Mouse (Mus musculus) CH12.LX (cell line): ENCODE measurements around the gene Cpsf6. TPM values are rescaled to one million over a fixed set of nuclear protein-coding genes. Genes with fewer than 3 reads are reported as not detected.
A peak's percentile ranks its signal among the peaks of the same experiment; 100 is the strongest.
"Not testable (repeated sequence)": the region's sequence is repeated elsewhere in the genome, so short reads cannot be mapped to it uniquely, and the experiment has no call there.

Experiments used
- DNase-seq: peaks from one replicate; pipeline ENCODE4 v3.0.0-alpha.2; 2013; ENCODE audit errors: extremely low read depth
- H3K27ac ChIP-seq: 2 replicates; pipeline ENCODE4 v1.5.1; 2012; ENCODE audit warnings: low read depth, mild to moderate bottlenecking, control low read depth, moderate library complexity; ENCODE audit not compliant: insufficient read depth
- H3K27me3 ChIP-seq: replicated peaks from 2 replicates; pipeline ENCODE3; 2012; ENCODE audit warnings: inconsistent platforms
- H3K36me3 ChIP-seq, 2 experiments: replicated peaks in 1 of 2; 2 replicates each; pipeline versions ENCODE3 to v1.6.1; 2012; ENCODE audit warnings: inconsistent platforms in 1 of 2, low read length in 1 of 2, mild to moderate bottlenecking in 1 of 2, mixed read lengths in 1 of 2, moderate library complexity in 1 of 2; ENCODE audit not compliant: control insufficient read depth in 1 of 2, insufficient read depth in 1 of 2
- H3K4me1 ChIP-seq, 2 experiments: 2 replicates each; pipeline ENCODE4 v1.6.1; 2012; ENCODE audit warnings: inconsistent platforms in 1 of 2, moderate library complexity in 1 of 2; ENCODE audit not compliant: insufficient read depth in 2 of 2, control insufficient read depth in 1 of 2
- H3K4me2 ChIP-seq: 2 replicates; pipeline ENCODE4 v1.6.1; 2012; ENCODE audit warnings: low read depth, mild to moderate bottlenecking, control low read depth; ENCODE audit not compliant: poor library complexity, insufficient read depth, severe bottlenecking
- H3K4me3 ChIP-seq, 3 experiments: fragments of 150-350 bp in 1 of 3; sonication (generic) in 1 of 3; replicated peaks in 1 of 3; 2 replicates each; pipeline versions ENCODE3 to v1.5.1; 2011 to 2012; ENCODE audit warnings: low read depth in 2 of 3, low read length in 2 of 3, mild to moderate bottlenecking in 2 of 3, moderate library complexity in 2 of 3, control low read depth in 1 of 3, improper control_type of control experiment in 1 of 3, inconsistent platforms in 1 of 3, mixed read lengths in 1 of 3; ENCODE audit not compliant: poor library complexity in 1 of 3
- H3K79me2 ChIP-seq: replicated peaks from 2 replicates; pipeline ENCODE4 v1.6.1; 2012; ENCODE audit warnings: mild to moderate bottlenecking, moderate library complexity; ENCODE audit not compliant: control insufficient read depth, poor library complexity, insufficient read depth, severe bottlenecking; ENCODE audit errors: extremely low read depth
- H3K9ac ChIP-seq: 2 replicates; pipeline ENCODE4 v1.6.1; 2012; ENCODE audit warnings: low read depth, mild to moderate bottlenecking, control low read depth, moderate library complexity; ENCODE audit not compliant: insufficient read depth
- H3K9me3 ChIP-seq: replicated peaks from 2 replicates; pipeline ENCODE3; 2012; ENCODE audit warnings: low read length, inconsistent platforms, mixed read lengths
- BHLHE40 ChIP-seq: IDR thresholded peaks from 2 replicates; pipeline ENCODE4 v1.6.1; 2011; ENCODE audit warnings: mild to moderate bottlenecking, low read depth, low read length, improper control_type of control experiment
- CTCF ChIP-seq, 2 experiments: IDR thresholded peaks in 1 of 2; conservative IDR thresholded peaks in 1 of 2; 2 replicates each; pipeline ENCODE4 v1.5.1; 2011 to 2012; ENCODE audit warnings: low read depth in 2 of 2, low read length in 2 of 2, improper control_type of control experiment in 1 of 2, inconsistent platforms in 1 of 2, mild to moderate bottlenecking in 1 of 2, moderate library complexity in 1 of 2
- E2F4 ChIP-seq: IDR thresholded peaks from 2 replicates; pipeline ENCODE4 v1.6.1; 2011; ENCODE audit warnings: low read depth, low read length, improper control_type of control experiment; ENCODE audit not compliant: insufficient replicate concordance
- ELF1 ChIP-seq: IDR thresholded peaks from 2 replicates; pipeline ENCODE4 v1.6.1; 2014; ENCODE audit warnings: low read depth, mild to moderate bottlenecking, inconsistent platforms, low read length, improper control_type of control experiment
- ETS1 ChIP-seq: conservative IDR thresholded peaks from 2 replicates; pipeline ENCODE4 v1.6.1; 2012; ENCODE audit warnings: low read depth, mild to moderate bottlenecking, inconsistent platforms, low read length, improper control_type of control experiment, moderate library complexity
- GABPA ChIP-seq: IDR thresholded peaks from 2 replicates; pipeline ENCODE4 v1.6.1; 2012; ENCODE audit warnings: low read depth, low read length, improper control_type of control experiment, inconsistent platforms; ENCODE audit not compliant: insufficient replicate concordance
- HCFC1 ChIP-seq: IDR thresholded peaks from 2 replicates; pipeline ENCODE4 v1.6.1; 2012; ENCODE audit warnings: low read depth, mild to moderate bottlenecking, inconsistent platforms, low read length, improper control_type of control experiment
- IRF4 ChIP-seq: IDR thresholded peaks from 2 replicates; pipeline ENCODE4 v1.6.1; 2014; ENCODE audit warnings: low read depth, mild to moderate bottlenecking, inconsistent platforms, low read length, improper control_type of control experiment
- MAFK ChIP-seq: IDR thresholded peaks from 2 replicates; pipeline ENCODE4 v1.6.1; 2011; ENCODE audit warnings: low read length, improper control_type of control experiment; ENCODE audit not compliant: insufficient replicate concordance
- MAZ ChIP-seq: IDR thresholded peaks from 2 replicates; pipeline ENCODE4 v1.6.1; 2012; ENCODE audit warnings: low read depth, mild to moderate bottlenecking, inconsistent platforms, low read length, improper control_type of control experiment, moderate library complexity
- MEF2A ChIP-seq: IDR thresholded peaks from 2 replicates; pipeline ENCODE4 v1.6.1; 2014; ENCODE audit warnings: low read depth, mild to moderate bottlenecking, inconsistent platforms, low read length, improper control_type of control experiment, borderline replicate concordance
- MYC ChIP-seq: IDR thresholded peaks from 2 replicates; pipeline ENCODE4 v1.6.1; 2011; ENCODE audit warnings: low read depth, mild to moderate bottlenecking, improper control_type of control experiment, low read length
- NELFE ChIP-seq: IDR thresholded peaks from 2 replicates; pipeline ENCODE4 v1.6.1; 2011; ENCODE audit warnings: low read depth, low read length, improper control_type of control experiment
- PAX5 ChIP-seq: IDR thresholded peaks from 2 replicates; pipeline ENCODE4 v1.6.1; 2012; ENCODE audit warnings: low read length, inconsistent platforms, mixed read lengths
- RCOR1 ChIP-seq: conservative IDR thresholded peaks from 2 replicates; pipeline ENCODE4 v1.6.1; 2012; ENCODE audit warnings: low read depth, mild to moderate bottlenecking, inconsistent platforms, low read length, improper control_type of control experiment
- SIN3A ChIP-seq: IDR thresholded peaks from 2 replicates; pipeline ENCODE4 v1.6.1; 2012; ENCODE audit warnings: low read length, improper control_type of control experiment, inconsistent platforms
- TBP ChIP-seq: conservative IDR thresholded peaks from 2 replicates; pipeline ENCODE4 v1.6.1; 2011; ENCODE audit warnings: low read depth, low read length, improper control_type of control experiment
- USF1 ChIP-seq: IDR thresholded peaks from 2 replicates; pipeline ENCODE4 v1.6.1; 2014; ENCODE audit warnings: low read depth, mild to moderate bottlenecking, inconsistent platforms, low read length, improper control_type of control experiment
- USF2 ChIP-seq: conservative IDR thresholded peaks from 2 replicates; pipeline ENCODE4 v1.6.1; 2011; ENCODE audit warnings: low read depth, low read length, improper control_type of control experiment
- ZC3H11A ChIP-seq: IDR thresholded peaks from 2 replicates; pipeline ENCODE4 v1.6.1; 2012; ENCODE audit warnings: low read depth, mild to moderate bottlenecking, inconsistent platforms, low read length, improper control_type of control experiment
- ZKSCAN1 ChIP-seq: IDR thresholded peaks from 2 replicates; pipeline ENCODE4 v1.6.1; 2012; ENCODE audit warnings: low read depth, inconsistent platforms, low read length, improper control_type of control experiment, borderline replicate concordance
- ZMIZ1 ChIP-seq: IDR thresholded peaks from 2 replicates; pipeline ENCODE4 v1.6.1; 2012; ENCODE audit warnings: low read depth, mild to moderate bottlenecking, inconsistent platforms, low read length, improper control_type of control experiment
- ZNF384 ChIP-seq: IDR thresholded peaks from 2 replicates; pipeline ENCODE4 v1.6.1; 2012; ENCODE audit warnings: low read depth, low read length, improper control_type of control experiment, inconsistent platforms
- dilution Hi-C: fragments of 300-500 bp; cut with MboI; formaldehyde crosslinking; loops from 2 replicates; pipeline ENCODE4 v1.14.3; 2020; ENCODE audit warnings: low sequenced_read_pairs; ENCODE audit not compliant: extremely low pct_unique_long_range_greater_than_20kb, extremely low pct_ligation_motif_present
- in situ Hi-C: fragments of 300-500 bp; cut with MboI; formaldehyde crosslinking; loops from 3 replicates; pipeline ENCODE4 v1.14.3; 2019; ENCODE audit warnings: low sequenced_read_pairs, low pct_ligation_motif_present, low pct_unique_long_range_greater_than_20kb, mixed read lengths
- polyA plus RNA-seq: library from polyadenylated mRNA; unstranded; fragments of >175 nt; gene quantifications from 2 replicates; pipeline ENCODE4 v1.2.1, GENCODE M21; 2012; ENCODE audit warnings: low read depth; ENCODE audit not compliant: insufficient read length
- total RNA-seq, 2 experiments: library from RNA; depleted of rRNA; stranded (reverse); fragments of 300-350 nt in 1 of 2; fragments of >200 nt in 1 of 2; gene quantifications; 2 replicates each; pipeline ENCODE4 v1.2.3; 2012 to 2014

Cpsf6 gene
- total and polyA plus RNA-seq, 3 experiments: 87.6 to 114 (median 99.5) TPM

- DNase-seq: no peak
- no peaks in the 10 kb centered on the region for H3K79me2 ChIP-seq
- no peaks in the 10 kb centered on the region for H3K36me3 ChIP-seq
- H3K4me3 ChIP-seq: peak overlapping the region in 2 of 3 experiments; percentile 51 to 57
- peak overlapping the region; percentile 34; the same call in 1 of the 2 replicates for H3K9ac ChIP-seq
- in situ Hi-C loops: no loop called here
- peak overlapping the region; percentile 61; the same call in 1 of the 2 replicates for H3K4me2 ChIP-seq
- no peak for TF ChIP-seq MAFK
- TF ChIP-seq BHLHE40: no peak
- no peak for TF ChIP-seq USF2
- TF ChIP-seq IRF4: no peak
- TF ChIP-seq E2F4: no peak
- no peak for TF ChIP-seq ETS1
- no peak for TF ChIP-seq PAX5
- TF ChIP-seq NELFE: no peak
- no peak for TF ChIP-seq MEF2A
- TF ChIP-seq USF1: no peak
- TF ChIP-seq GABPA: no peak
- TF ChIP-seq CTCF (conservative IDR thresholded peaks at IDR 0.05 in 1 of 2, IDR thresholded peaks at IDR 0.05 in 1 of 2; ENCODE audit: low read depth in 2 of 2, low read length in 2 of 2): no peak; a peak in 1 of 4 replicates
- no peak for TF ChIP-seq ZNF384
- TF ChIP-seq SIN3A: no peak
- TF ChIP-seq MAZ: no peak
- peaks cover 0 to 6% of the 10 kb centered on the region in 2 experiments; a peak in 2 of 4 replicates for H3K4me1 ChIP-seq
- dilution Hi-C loops: no loop called here
- no peak overlapping the region for H3K27ac ChIP-seq
- no peaks in the 10 kb centered on the region for H3K27me3 ChIP-seq
- no peaks in the 10 kb centered on the region for H3K9me3 ChIP-seq
Measured at GRCm38 (mm10) chr10:117392832-117393195, 13.0 kb upstream of the Cpsf6 start.

GRCm38 (mm10) chr10:117392397-117392796 lies 12.6 kb upstream of the Cpsf6 start:
- H3K4me2 ChIP-seq, H3K27ac ChIP-seq, H3K9ac ChIP-seq, DNase-seq, H3K79me2 ChIP-seq, in situ Hi-C loops, H3K36me3 ChIP-seq, H3K9me3 ChIP-seq, dilution Hi-C loops, H3K4me3 ChIP-seq, H3K27me3 ChIP-seq, H3K4me1 ChIP-seq: not testable (repeated sequence)

- no peaks in the 10 kb centered on the region for H3K27me3 ChIP-seq
- H3K4me3 ChIP-seq: no peak overlapping the region
- no peak overlapping the region for H3K4me2 ChIP-seq
- DNase-seq: no peak
- H3K27ac ChIP-seq: no peak overlapping the region
- H3K9ac ChIP-seq: no peak overlapping the region
- no peaks in the 10 kb centered on the region for H3K36me3 ChIP-seq
- TF ChIP-seq MYC (no peak), MAZ (no peak), RCOR1 (no peak), ZC3H11A (no peak), ZMIZ1 (no peak), ZKSCAN1 (no peak), HCFC1 (no peak), ELF1 (no peak), TBP (no peak)
- dilution Hi-C loops: no loop called here
- in situ Hi-C loops: no loop called here
- no peaks in the 10 kb centered on the region for H3K79me2 ChIP-seq
- peaks cover 0 to 6% of the 10 kb centered on the region in 2 experiments; a peak in 2 of 4 replicates for H3K4me1 ChIP-seq
- H3K9me3 ChIP-seq: no peaks in the 10 kb centered on the region
Measured at GRCm38 (mm10) chr10:117391801-117392200, 12.0 kb upstream of the Cpsf6 start.
